Mouse (Mus musculus): ENCODE measurements around the gene Tnfsfm13.
A peak's percentile ranks its signal among the peaks of the same experiment; 100 is the strongest.

Tnfsfm13 gene

GRCm38 (mm10) chr11:69681314-69682208 lies 14.3 kb downstream of the Tnfsfm13 start, which contains the start of gene Senp3:
TSS of gene Senp3 (minus strand) at chr11:69682084.
- peak; percentile 100 for DNase-seq (ENCODE audit: low read depth, low spot score)

- DNase-seq (ENCODE audit: low read depth, low spot score), result no peak
Measured at GRCm38 (mm10) chr11:69680136-69680855, 15.6 kb downstream of the Tnfsfm13 start.

DNA sequence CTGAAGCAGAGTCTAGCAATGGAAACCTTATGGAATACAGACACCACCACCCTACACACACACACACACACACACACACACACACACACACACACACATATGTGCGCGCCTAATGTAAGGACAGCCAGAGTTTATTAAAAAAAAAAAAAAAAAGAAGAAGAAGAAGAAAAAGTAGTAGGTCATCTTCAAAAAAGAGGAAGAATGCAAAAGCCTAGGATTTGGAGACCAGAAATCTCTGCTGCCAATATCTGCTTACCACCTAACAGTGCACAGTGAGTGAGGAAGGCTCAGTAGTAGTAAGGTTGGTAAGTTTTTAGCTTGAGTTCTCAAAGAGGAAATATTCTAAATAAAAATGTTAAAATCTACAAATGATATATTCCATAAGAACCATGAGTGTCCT lies 16.8 kb downstream of the Tnfsfm13 start:
- no peak for DNase-seq (ENCODE audit: low read depth, low spot score)

DNA sequence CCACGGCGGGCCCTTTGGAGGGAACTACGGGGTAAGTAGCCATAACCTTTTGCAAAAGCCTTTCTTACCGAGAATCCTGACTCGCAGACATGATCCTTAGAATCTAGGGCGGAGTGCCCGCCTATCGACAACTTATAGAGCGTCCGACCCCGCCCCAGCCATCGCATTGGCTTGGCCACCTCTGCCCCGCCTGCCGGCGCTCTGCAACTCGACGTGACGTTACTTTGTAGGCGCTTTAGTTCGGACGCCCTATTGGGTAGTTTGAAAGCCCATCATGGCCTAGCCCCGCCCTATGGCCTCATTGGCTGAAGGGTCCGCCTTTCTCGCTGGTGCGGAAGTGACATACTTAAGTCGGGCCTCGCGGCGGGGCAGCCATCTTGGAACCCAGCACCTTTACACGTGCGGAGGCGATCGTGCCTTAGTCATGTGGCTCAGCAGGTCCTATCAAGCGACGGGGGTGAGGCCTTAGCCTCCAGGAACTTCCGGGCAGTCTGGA lies 23.6 kb downstream of the Tnfsfm13 start, which contains the start of gene Eif4a1:
TSS of gene Eif4a1 (minus strand) at position 213 of the 496 bp plus-strand sequence.
- peak; percentile 100 for DNase-seq (ENCODE audit: low read depth, low spot score)

DNA sequence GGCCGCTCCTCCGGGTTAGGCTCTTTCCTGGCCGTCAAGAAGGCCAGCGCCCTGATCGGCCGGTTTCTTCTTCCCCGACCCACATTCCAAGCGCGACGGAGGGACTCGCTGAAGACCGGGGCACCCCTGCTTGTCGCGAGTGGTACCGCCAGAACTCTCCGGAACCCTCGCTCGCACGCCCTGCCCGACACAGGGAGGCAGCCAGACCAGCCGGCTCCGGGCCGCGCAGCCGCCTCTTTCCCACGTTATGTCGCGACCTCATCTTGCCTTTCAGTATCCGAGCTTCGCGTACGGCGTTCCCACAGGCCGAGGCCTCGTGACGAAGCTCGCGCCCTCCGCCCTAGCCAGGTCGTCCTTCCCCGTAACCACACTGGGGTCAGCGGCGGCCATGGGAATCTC lies 24.2 kb downstream of the Tnfsfm13 start:
- DNase-seq (ENCODE audit: low read depth, low spot score), result no peak

GRCm38 (mm10) chr11:69670786-69671725 lies 24.8 kb downstream of the Tnfsfm13 start:
- DNase-seq (ENCODE audit: low read depth, low spot score), result peak; percentile 98

DNA sequence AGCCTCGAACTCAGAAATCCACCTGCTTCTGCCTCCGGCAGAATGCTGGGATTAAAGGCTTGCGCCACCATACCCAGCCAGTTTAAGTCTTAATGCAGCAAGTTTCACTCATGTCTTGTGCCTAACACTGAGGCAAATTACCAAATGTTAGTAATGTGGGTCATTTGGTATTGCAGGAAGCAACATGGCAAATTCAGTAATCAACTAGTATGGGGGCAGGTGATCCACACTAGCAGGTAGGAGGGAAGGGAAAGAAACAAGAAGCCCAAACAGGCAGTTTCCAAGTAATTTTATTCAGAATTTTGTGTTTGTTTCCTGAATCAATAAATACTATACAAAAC lies 29.3 kb downstream of the Tnfsfm13 start:
- DNase-seq (ENCODE audit: low read depth, low spot score), result no peak

DNA sequence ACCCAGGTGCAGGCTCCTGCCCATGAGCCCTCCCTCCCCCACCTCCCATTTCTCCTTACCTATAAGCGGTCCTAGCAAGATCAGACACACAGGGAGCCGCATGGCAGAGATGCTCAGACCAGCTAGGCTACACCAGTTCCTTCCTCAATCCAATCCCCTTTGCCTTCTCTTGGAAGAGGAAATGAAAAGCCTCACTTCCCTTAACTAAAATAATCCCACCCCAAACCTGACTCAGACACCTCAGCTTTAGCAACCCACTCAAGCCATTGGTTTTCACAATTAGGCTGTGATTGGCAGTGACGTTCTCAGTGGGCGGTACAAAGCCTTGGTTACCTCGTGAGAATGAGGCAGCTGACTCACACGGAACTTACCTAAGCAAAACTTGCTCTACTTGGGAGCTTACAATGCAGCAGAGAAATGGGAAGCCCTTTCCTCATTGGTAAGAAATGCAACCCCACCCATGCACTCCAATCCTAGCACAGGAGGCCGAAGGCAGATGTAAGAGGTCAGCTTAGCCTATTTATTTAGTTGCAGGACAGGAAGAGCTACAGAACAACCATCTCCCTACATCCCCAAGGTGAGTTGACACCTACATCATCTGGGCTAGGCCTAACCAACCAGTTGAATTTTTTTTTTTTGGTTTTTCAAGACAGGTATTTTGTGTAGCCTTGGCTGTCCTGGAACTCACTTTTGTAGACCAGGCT lies 29.8 kb downstream of the Tnfsfm13 start, which contains the start of gene Cd68:
TSS of gene Cd68 (minus strand) at position 193 of the 704 bp plus-strand sequence.
- peak; percentile 70 for DNase-seq (ENCODE audit: low read depth, low spot score)

DNA sequence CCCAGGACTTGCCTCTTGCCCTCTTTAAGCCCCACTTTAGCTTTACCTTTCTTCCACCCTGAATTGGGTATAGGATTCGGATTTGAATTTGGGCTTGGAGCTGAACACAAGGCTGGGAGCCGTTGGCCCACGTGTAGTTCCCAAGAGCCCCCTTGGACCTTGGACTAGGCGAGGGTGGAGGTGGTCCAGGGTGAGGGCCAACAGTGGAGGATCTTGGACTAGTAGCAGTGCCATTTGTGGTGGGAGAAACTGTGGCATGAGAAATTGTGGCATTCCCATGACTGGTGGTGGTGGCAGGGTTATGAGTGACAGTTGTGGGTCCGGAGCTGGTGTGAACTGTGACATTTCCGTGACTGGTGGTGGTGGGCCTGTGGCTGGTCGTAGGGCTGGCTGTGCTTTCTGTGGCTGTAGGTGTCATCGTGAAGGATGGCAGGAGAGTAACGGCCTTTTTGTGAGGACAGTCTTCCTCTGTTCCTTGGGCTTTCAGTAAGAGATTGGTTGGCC lies 30.4 kb downstream of the Tnfsfm13 start:
- no peak for DNase-seq (ENCODE audit: low read depth, low spot score)

GRCm38 (mm10) chr11:69664841-69665240 lies 31.1 kb downstream of the Tnfsfm13 start:
- DNase-seq (ENCODE audit: low read depth, low spot score), result no peak

DNA sequence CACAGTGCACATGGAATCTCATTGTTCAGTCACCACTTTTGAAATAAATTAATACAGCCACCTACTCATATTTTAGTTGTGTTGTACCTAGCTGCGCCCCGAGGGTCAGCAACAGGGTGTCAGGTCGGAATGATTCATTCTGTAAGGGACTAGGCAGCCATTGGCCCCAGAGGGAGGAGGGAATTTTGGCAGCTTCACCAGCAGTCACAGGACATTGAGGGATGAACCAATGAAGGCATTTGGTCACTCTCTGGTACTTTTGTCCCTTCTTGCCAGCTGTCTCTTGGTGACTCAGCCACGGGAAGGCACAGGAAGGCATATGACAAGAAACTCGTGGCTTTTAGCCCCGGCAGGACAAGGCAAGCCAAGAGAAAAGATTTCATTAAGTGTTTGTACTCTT lies 32.1 kb downstream of the Tnfsfm13 start:
- no peak for DNase-seq (ENCODE audit: low read depth, low spot score)

DNA sequence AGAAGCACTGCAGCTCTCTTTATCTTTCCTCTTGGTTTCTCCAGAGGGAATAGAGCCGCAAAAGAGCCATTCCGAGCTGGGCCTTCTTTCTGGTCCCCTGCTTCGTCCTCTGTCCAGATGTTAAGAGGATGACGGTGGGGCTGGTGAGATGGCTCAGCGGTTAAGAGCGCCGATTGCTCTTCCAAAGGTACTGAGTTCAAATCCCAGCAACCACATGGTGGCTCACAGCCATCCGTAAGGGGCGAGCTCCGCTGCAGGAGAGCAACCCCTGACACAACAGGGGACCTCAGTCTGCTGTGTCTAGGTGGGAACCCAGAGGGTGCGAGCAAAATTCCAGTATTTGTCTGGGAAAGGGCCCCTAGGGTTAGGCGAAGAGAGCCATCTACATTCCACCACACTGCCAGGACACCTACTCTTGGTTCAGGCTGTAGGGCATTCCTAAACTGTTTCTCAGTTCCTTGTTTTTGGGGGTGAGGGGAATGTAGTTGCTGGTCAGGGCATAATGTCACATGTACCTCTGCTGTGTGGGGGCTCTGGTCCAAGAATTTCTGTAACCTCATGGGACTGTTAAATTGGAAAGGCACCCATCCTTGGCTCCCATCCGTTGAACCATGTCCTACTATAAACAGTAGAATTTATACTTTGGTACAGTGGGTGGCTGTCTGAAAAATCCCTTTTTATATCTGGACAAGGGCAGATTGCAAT lies 32.8 kb downstream of the Tnfsfm13 start:
- no peak for DNase-seq (ENCODE audit: low read depth, low spot score)

DNA sequence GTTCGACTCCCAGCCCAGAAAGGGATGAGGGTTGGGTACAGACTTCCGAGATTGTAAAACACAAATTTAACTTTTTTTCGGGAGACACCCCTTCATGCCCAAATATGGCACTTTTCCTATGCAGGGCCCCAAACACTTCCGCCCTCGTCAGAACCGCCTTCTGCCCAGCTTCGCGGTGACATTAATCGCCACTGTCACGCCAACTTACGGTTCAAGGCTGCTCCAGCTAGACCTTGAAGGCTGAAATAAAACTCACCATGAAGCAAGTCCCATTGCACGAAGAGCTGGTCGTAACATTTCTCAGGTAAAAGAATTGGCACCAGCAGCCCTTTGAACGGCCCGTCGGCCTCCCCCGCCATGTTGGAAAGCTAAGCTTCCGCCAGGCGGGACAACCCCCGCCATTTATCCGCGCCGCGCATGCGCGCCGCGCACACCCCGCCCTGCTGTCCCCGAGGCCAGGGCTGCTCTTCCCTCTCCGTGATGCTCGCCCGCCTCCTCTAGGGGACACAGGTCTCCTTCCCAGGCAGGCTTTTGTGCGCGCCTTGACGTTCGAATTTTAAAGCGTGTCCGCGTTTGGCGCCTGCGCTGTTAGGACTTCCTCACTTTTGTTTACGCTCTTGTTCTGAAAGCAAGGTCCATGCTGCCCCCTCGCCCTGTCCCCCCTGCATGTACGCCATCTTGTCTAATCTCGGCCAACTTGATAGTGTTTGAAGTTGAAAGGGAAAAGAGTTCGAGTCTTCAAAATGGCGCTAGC lies 33.5 kb downstream of the Tnfsfm13 start, which contains the start of gene Mpdu1:
TSS of gene Mpdu1 (minus strand) at position 430 of the 754 bp plus-strand sequence.
- DNase-seq (ENCODE audit: low read depth, low spot score), result peak; percentile 97

- DNase-seq (ENCODE audit: low read depth, low spot score), result no peak
Measured at GRCm38 (mm10) chr11:69661221-69661881, 34.5 kb downstream of the Tnfsfm13 start.

- no peak for DNase-seq (ENCODE audit: low read depth, low spot score)
Measured at GRCm38 (mm10) chr11:69657462-69657881, 38.4 kb downstream of the Tnfsfm13 start.

GRCm38 (mm10) chr11:69656617-69657461 lies 39.1 kb downstream of the Tnfsfm13 start:
- DNase-seq (ENCODE audit: low read depth, low spot score), result peak; percentile 79

- DNase-seq (ENCODE audit: low read depth, low spot score), result no peak
Measured at GRCm38 (mm10) chr11:69656065-69656455, 39.8 kb downstream of the Tnfsfm13 start.

Measured in CD4-positive, CD25-positive, alpha-beta regulatory T cell, adult 2 months (primary cell).